Mouse (Mus musculus) thymus, adult 2 months (tissue): ENCODE results near the gene Xlr3b. TPM values are rescaled to one million over a fixed set of nuclear protein-coding genes. Genes with fewer than 3 reads are reported as not detected.
"Not testable (repeated sequence)": the region's sequence is repeated elsewhere in the genome, so short reads cannot be mapped to it uniquely, and the experiment has no call there.

Source experiments
- DNase-seq: peaks from one replicate; pipeline ENCODE4 v3.0.0; 2021
- H3K27ac ChIP-seq: fragments of 200-500 bp; 2 replicates; pipeline ENCODE4 v1.5.1; 2012; ENCODE audit warnings: low read length, control low read depth; ENCODE audit not compliant: control insufficient read depth, insufficient read depth
- H3K27me3 ChIP-seq: fragments of 200-500 bp; 2 replicates; pipeline ENCODE4 v1.6.1; 2012; ENCODE audit warnings: mild to moderate bottlenecking, low read length, moderate library complexity, mixed read lengths; ENCODE audit not compliant: control insufficient read depth, insufficient read depth
- H3K36me3 ChIP-seq: fragments of 200-500 bp; 2 replicates; pipeline ENCODE4 v1.6.1; 2012; ENCODE audit warnings: mild to moderate bottlenecking, low read length, moderate library complexity; ENCODE audit not compliant: control insufficient read depth, insufficient read depth
- H3K4me1 ChIP-seq: fragments of 200-500 bp; replicated peaks from 2 replicates; pipeline ENCODE4 v1.6.1; 2012; ENCODE audit warnings: low read length; ENCODE audit not compliant: control insufficient read depth, insufficient read depth
- H3K4me3 ChIP-seq: fragments of 200-500 bp; 2 replicates; pipeline ENCODE4 v1.5.1; 2012; ENCODE audit warnings: mild to moderate bottlenecking, low read length, control low read depth, moderate library complexity; ENCODE audit not compliant: control insufficient read depth, insufficient read depth
- CTCF ChIP-seq: fragments of 200-500 bp; IDR thresholded peaks from 2 replicates; pipeline ENCODE4 v1.5.1; 2012; ENCODE audit warnings: mild to moderate bottlenecking, control low read depth, low read length, moderate library complexity, borderline replicate concordance; ENCODE audit not compliant: control insufficient read depth, poor library complexity, insufficient read depth; ENCODE audit errors: extremely low read depth
- POLR2A ChIP-seq: fragments of 200-500 bp; IDR thresholded peaks from 2 replicates; pipeline ENCODE4 v1.6.1; 2012; ENCODE audit warnings: mild to moderate bottlenecking, low read length, control low read depth, moderate library complexity; ENCODE audit not compliant: control insufficient read depth, poor library complexity, insufficient read depth; ENCODE audit errors: extremely low read depth
- WGBS: fragments of 180-500 bp; shearing (Covaris S2); methylation state at CpG from one replicate; pipeline ENCODE4 v1.1.7; 2018; 5-methylcytosine and 5-hydroxymethylcytosine counted together
- polyA plus RNA-seq: library from polyadenylated mRNA; depleted of rRNA; stranded (reverse); fragments of >200 nt; gene quantifications from 2 replicates; pipeline ENCODE4 v1.2.3, GENCODE M21; 2012; rRNA removed

The Xlr3b gene
- polyA plus RNA-seq, 1 experiment, result 2.8 TPM

DNA sequence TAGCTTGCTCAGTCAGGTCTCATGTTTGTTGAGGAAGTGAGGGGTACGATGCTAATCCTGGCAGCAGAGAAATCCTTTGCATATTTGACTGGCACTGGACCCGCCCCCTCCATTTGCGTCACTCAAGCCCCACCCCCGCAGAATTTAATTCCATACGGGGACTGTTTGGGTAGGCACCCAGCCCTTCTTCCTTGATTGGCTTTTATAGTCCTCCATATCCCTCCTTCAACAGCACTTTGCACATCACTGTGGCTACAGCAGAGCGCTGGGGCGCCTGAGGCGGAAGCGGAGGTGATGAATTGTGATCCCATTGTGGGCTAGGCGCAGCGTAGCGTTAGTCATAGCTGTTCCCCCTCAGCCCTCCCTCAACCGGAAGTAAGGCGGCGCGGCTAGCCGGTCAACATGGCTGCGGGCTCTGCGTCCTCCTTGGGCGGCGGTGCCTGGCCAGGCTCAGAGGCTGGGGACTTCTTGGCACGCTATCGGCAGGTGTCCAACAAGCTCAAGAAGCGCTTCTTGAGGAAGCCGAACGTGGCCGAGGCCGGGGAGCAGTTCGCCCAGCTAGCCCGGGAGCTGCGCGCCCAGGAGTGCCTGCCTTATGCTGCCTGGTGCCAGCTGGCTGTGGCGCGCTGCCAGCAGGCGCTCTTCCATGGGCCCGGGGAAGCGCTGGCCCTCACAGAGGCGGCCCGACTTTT lies 36.1 kb downstream of the Xlr3b start, which contains the start of gene F8a:
TSS of gene F8a (plus strand) at position 378 of the 692 bp plus-strand sequence.
- no peaks in the 10 kb centered on the region for H3K27me3 ChIP-seq
- peak within 1 kb of the TSS; percentile 87 for H3K27ac ChIP-seq
- no peaks in the 10 kb centered on the region for H3K36me3 ChIP-seq
- H3K4me3 ChIP-seq, result peak within 1 kb of the TSS; percentile 95
- peak; percentile 75 for DNase-seq
- WGBS, result 2% methylated on average over 36 of the region's 39 CpGs
- peaks cover 4% of the 10 kb centered on the region for H3K4me1 ChIP-seq
- TF ChIP-seq CTCF (no peak), POLR2A (peak; percentile 77; the same call in 1 of the 2 replicates)

DNA sequence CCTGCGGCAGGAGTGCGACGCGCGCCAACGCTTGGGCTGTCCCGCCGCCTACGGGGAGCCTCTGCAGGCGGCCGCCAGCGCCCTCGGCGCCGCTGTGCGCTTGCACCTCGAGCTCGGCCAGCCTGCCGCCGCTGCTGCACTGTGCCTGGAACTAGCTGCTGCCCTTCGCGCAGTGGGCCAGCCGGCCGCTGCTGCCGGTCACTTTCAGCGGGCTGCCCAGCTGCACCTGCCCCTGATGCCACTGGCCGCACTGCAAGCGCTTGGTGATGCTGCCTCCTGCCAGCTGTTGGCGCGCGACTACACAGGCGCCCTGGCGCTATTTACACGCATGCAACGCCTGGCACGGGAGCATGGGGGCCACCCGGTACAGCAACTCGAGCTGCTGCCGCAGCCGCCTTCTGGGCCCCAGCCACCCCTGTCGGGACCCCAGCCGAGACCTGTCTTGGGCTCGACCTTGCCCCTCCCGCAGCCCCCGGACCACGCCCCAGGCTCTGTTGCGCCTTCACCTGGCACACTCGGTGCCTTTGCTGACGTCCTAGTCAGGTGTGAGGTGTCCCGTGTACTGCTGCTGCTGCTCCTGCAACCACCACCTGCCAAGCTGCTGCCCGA lies 36.7 kb downstream of the Xlr3b start:
- no peaks in the 10 kb centered on the region for H3K36me3 ChIP-seq
- TF ChIP-seq CTCF, result no peak
- peak overlapping the region; percentile 95 for H3K4me3 ChIP-seq
- H3K27ac ChIP-seq, result peak overlapping the region; percentile 87
- no peaks in the 10 kb centered on the region for H3K27me3 ChIP-seq
- WGBS, result under 1% methylated on average over 41 of the region's 51 CpGs
- peaks cover 4% of the 10 kb centered on the region for H3K4me1 ChIP-seq
- DNase-seq, result peak; percentile 67

DNA sequence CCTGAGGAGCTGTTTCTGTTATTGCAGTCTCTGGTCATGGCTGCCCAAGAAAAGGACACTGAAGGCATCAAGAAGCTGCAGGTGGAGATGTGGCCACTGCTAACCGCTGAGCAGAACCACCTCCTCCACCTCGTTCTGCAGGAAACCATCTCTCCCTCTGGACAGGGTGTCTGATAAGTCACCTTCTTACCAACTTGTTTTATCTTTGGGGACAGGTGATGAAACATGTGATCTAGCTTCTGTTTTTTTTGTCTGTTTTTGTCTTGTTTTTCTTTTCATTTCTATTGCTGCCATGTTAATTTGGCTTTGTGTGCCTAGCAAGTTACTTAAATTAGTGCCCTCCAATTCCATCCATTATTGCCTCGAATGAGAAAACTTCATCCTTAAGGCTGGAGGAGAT lies 37.3 kb downstream of the Xlr3b start:
- H3K27ac ChIP-seq, result peak overlapping the region; percentile 33; the same call in 1 of the 2 replicates
- DNase-seq, result no peak
- 21% methylated on average over 3 of the region's 3 CpGs for WGBS
- peaks cover 4% of the 10 kb centered on the region for H3K4me1 ChIP-seq
- no peaks in the 10 kb centered on the region for H3K36me3 ChIP-seq
- TF ChIP-seq CTCF, result no peak
- no peak for TF ChIP-seq POLR2A
- no peaks in the 10 kb centered on the region for H3K27me3 ChIP-seq
- peak overlapping the region; percentile 95 for H3K4me3 ChIP-seq

GRCm38 (mm10) chrX:73242821-73243325 lies 50.9 kb downstream of the Xlr3b start, which contains the start of gene Xlr4c:
Gene Xlr4c (minus strand): TSS chrX:73243130.
- H3K36me3 ChIP-seq, H3K27me3 ChIP-seq, H3K27ac ChIP-seq, H3K4me1 ChIP-seq, H3K4me3 ChIP-seq: not testable (repeated sequence)
- WGBS, result 32% methylated on average over 14 of the region's 14 CpGs
- peak; percentile 2 for DNase-seq

Other genes with a start within 250 kb of the Xlr3b start
- gene Zfp185, start 204.9 kb upstream of the Xlr3b start, polyA plus RNA-seq, result 1.0 and 1.3 TPM in 2 replicates
- not detected in 2 replicates for gene Pnma5, start 155.1 kb upstream of the Xlr3b start, polyA plus RNA-seq
- gene Pnma3, start 127.4 kb upstream of the Xlr3b start, polyA plus RNA-seq, result not detected in 2 replicates
- 4.0 and 7.7 TPM in 2 replicates for gene Xlr4a, start 109.7 kb upstream of the Xlr3b start, polyA plus RNA-seq
- gene Xlr3a, start 95.1 kb upstream of the Xlr3b start, polyA plus RNA-seq, result 0.97 TPM in 1 of 2 replicates, not detected in the other
- 0.11 and 0.17 TPM in 2 replicates for gene Gm14685, start 75.2 kb upstream of the Xlr3b start, polyA plus RNA-seq
- not detected in 2 replicates for gene Xlr5b, start 43.4 kb upstream of the Xlr3b start, polyA plus RNA-seq
- not detected in 2 replicates for gene DXBay18, start 42.8 kb upstream of the Xlr3b start, polyA plus RNA-seq
- gene Spin2d, start 15.2 kb upstream of the Xlr3b start, polyA plus RNA-seq, result not detected in 2 replicates
- 8.5 and 13.3 TPM in 2 replicates for gene Xlr4b, start 22.1 kb downstream of the Xlr3b start, polyA plus RNA-seq
- gene F8a, start 36.1 kb downstream of the Xlr3b start, polyA plus RNA-seq, result 21.8 and 26.5 TPM in 2 replicates
- gene Xlr4c, start 50.9 kb downstream of the Xlr3b start, polyA plus RNA-seq, result 4.1 and 6.8 TPM in 2 replicates
- not detected in 2 replicates for gene Xlr3c, start 73.2 kb downstream of the Xlr3b start, polyA plus RNA-seq
- gene Xlr5a, start 100.8 kb downstream of the Xlr3b start, polyA plus RNA-seq, result 0.05 TPM in 1 of 2 replicates, not detected in the other
- 0.11 TPM in 1 of 2 replicates, not detected in the other for gene Xlr5c, start 100.8 kb downstream of the Xlr3b start, polyA plus RNA-seq
- gene Gm45015, start 144.6 kb downstream of the Xlr3b start, polyA plus RNA-seq, result not detected in 2 replicates
- gene Zfp275, start 150.4 kb downstream of the Xlr3b start, polyA plus RNA-seq, result 30.6 and 31.2 TPM in 2 replicates
- not detected in 2 replicates for gene Gm18336, start 206.5 kb downstream of the Xlr3b start, polyA plus RNA-seq
- gene Zfp92, start 218.9 kb downstream of the Xlr3b start, polyA plus RNA-seq, result 0.03 and 0.07 TPM in 2 replicates
- 1.7 and 2.2 TPM in 2 replicates for gene Trex2, start 243.1 kb downstream of the Xlr3b start, polyA plus RNA-seq